Mouse (Mus musculus) cerebellum, postnatal 4 days (tissue): ENCODE results near the gene Ifnb1.

ENCODE experiments used
- DNase-seq, 2 experiments: peaks; one replicate each; pipeline ENCODE4 v3.0.0; 2022; ENCODE audit warnings: low spot score in 2 of 2, mixed read lengths in 1 of 2

The Ifnb1 gene

GRCm38 (mm10) chr4:88501247-88501646 lies 21.3 kb downstream of the Ifnb1 start:
- no peak for DNase-seq

- DNase-seq, result no peak
These were observed 26.1 kb downstream of the Ifnb1 start for GRCm38 (mm10) chr4:88496321-88497018.

GRCm38 (mm10) chr4:88489622-88490021 lies 33.0 kb downstream of the Ifnb1 start:
- DNase-seq, result no peak

GRCm38 (mm10) chr4:88488107-88488506 lies 34.5 kb downstream of the Ifnb1 start:
- DNase-seq, result no peak

DNA sequence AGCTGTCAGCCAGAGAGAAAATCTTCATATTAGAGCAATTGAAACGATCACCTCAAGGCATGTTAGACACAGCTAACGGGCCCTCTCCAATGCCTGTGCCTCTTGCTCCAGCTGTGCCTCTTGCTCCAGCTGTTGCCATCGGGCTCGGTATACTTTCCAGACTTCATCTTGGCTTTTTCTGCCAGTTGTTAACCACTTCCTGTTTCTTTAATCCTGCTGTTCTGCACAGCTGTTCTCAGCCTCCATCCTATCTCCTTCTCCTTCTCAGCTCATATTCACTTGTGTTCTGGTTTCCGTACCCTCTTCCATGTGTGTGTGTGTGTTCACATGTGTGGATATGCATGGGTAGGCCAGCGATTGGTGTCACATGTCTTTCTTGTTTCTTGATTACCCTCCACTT lies 42.4 kb downstream of the Ifnb1 start:
- DNase-seq, result no peak

GRCm38 (mm10) chr4:88478809-88479186 lies 43.8 kb downstream of the Ifnb1 start:
- no peak for DNase-seq

- no peak for DNase-seq
These were observed 44.3 kb downstream of the Ifnb1 start for GRCm38 (mm10) chr4:88478177-88478808.

GRCm38 (mm10) chr4:88476511-88477210 lies 45.9 kb downstream of the Ifnb1 start:
- no peak for DNase-seq

DNA sequence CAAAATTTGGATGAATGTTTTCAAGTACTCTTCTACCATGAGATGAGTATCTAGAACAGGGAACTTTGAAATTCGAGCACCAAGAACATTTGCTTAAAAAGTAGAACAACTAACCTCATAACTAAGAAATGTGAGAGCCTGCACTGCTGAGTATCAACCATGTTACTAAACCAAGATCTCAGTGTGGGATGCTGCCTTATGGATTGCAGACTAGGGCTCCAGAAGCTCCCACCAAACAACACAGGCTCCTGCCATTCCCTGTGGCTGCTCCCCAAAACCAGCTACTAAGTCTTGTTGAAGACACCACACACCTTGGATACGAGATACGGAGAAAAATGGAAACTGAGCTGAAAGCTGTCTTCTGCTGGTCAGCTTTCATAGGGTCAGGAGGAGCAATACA lies 46.5 kb downstream of the Ifnb1 start:
- no peak for DNase-seq
